Mouse (Mus musculus): ENCODE results near the gene Cd80.

Gene Cd80

DNA sequence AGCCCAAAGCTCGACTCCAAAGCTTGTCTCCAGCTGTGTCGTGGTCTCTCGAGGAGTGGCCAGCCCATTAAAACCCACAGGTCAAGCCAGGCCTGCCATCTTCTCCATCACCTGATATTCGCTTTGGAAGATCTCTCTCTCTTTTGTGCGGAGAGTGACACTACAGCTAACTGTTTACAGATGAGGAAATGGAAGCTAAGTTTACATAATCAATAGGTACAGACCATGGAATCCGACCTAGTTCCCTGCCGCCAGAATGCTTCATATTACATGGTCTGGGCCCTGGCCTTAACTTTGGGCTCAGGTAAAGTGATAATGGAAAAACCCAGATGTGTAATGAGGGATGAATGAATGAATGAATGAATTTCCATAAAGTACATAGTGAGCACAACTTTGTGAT, 4.7 kb upstream of the Cd80 start:
- no peak for DNase-seq

DNA sequence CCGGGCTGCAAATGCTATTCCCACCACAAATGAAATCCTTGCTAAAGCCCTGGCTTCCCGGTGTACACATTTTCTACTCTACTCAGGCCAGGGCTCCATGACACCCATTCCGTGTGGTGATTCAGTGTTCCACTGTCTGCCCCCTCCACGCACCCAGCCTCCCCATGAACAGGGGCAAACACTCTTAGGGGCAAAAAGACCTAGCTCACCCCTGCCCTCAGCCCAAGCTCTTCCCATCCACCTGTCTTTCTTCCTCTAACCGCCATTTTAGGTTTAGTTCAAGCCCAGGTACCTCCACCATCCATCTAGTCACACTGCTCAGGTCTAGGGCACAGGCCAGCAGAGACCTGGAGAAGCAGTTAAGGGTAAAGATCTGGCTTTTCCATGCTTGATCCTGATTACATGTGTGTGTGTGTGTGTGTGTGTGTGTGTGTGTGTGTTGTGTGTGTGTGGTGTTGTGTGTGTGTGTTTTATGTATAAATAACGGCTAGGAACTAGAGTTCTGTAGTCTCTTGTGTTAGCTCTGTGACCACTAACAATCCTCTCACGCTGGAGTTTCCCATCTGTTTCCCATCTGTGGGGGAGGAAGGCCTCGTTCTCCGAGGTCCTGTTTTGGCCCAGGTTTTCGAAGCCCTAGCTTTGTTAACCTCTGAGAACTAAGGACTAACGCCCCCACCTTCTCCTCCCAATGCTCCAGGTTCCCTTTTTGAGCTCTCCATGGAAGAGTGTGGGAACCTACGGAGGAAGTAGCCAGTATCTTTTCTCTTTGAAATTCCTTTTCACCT, 3.7 kb upstream of the Cd80 start:
- DNase-seq, result peak; percentile 17

DNA sequence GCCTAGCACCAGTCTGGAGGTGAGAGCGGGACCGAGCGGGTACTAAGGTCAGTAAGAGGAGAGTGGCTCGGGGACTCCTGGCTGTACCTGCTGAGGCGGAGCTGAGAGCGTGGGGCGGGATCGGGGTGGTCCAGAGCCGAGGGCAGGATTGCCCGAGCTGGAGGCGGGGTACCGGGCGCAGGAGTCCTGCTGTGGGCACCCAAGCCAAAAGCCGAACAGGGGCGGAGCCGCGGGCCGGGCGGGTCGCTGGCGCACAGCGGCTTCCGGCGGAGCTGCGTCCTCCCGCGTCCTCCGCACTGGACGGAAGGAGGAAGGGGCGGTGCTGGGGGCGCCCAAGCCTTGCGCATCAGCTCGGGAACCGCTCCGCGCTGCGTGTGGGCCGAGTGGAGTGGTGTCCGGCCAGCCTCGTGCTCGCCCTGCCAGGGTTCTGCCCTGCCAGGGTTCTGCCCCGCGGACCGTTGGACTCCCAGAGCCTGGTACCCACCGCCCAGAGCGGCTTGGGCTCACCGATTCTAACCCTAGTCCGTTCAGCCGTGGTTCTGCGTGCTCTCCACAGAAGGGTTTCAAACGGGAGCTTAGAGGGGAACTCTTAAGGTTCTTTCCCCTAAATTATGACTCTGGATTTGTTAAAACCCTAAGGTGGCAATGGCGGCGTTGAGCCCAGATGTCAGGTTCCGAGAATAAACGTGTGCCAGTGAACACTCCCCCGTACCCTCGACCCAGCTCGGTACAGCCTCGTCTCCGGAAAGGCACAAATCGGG, 2.7 kb upstream of the Cd80 start, which contains the start of gene Adprh:
Adprh (minus strand) TSS at position 262 of the 761 bp plus-strand sequence.
- peak; percentile 88 for DNase-seq

DNA sequence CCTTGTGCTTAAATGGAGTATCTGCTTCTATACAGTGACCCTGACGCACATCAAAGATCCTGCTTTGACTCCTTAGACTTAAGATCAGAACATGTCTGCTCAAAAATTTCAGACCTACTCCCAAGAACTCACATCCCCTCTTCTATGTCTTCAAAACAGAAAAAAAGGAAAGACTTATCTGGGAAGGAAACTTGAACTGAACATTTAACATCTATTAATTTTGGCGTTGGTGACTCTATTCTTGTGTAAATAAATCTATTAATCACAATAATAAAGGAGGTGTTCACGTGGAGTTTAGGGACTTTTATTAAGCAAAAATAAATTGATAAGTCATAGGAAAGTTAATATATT, 2.2 kb upstream of the Cd80 start:
- DNase-seq, result no peak

DNA sequence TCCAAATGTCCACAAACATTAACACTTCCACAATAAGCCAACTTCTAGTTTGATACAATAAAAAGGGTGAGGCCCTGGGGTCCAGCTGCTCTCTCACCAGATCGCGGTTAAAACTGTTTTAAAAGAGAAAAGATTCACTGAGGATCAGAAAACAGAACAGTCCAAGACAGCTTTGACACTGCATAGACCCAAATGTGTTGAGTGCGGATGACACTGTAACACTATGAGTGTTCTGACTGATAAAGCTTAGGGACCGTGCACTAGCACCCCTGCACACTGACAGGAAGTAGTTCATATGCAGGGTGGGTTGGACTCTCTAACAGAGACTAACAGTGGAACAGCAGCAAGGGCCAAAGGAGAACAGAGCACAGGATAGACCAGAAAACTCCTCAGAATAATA, 1.4 kb upstream of the Cd80 start:
- no peak for DNase-seq

- no peak for DNase-seq
Measured at GRCm38 (mm10) chr16:38454533-38455254, 667 bp upstream of the Cd80 start.

- DNase-seq, result no peak
Measured at GRCm38 (mm10) chr16:38456812-38457567, 1.6 kb downstream of the Cd80 start.

DNA sequence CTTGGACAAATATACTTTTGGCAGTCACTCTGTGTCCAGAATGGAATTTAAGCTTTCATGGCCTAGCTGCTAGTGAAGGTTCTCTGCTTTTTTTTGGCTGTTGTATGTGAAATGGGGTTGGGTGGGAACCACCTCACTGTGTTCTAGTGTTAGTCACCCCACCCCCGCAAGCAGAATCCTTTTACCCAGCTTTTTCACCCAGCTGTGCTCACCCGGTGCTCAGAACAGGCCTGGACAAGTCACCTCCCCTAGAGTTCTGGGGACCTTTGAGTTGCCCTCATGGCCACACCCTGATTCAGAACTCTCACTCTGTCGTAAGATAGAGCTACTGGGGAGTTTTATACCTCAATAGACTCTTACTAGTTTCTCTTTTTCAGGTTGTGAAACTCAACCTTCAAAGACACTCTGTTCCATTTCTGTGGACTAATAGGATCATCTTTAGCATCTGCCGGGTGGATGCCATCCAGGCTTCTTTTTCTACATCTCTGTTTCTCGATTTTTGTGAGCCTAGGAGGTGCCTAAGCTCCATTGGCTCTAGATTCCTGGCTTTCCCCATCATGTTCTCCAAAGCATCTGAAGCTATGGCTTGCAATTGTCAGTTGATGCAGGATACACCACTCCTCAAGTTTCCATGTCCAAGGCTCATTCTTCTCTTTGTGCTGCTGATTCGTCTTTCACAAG, 3.4 kb downstream of the Cd80 start:
- no peak for DNase-seq

DNA sequence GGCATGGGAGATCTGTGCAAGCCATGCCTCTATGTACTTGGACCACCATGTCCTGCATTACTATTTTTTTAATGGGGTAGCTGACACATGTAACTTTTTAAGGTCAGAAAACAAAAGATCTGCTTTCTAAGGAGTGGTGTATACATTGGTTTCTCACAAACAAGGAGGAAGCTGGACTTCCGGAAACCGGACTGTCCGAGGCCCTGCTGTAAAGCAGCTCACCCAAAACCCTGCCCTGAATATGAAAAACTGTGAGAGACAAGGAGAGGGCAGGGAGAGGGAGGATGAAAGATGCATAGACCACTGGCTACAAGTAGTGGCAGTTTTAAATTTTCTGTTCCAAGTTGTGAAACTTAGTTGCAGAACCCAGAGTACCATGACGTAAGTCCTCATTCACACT, 4.6 kb downstream of the Cd80 start:
- DNase-seq, result no peak

DNA sequence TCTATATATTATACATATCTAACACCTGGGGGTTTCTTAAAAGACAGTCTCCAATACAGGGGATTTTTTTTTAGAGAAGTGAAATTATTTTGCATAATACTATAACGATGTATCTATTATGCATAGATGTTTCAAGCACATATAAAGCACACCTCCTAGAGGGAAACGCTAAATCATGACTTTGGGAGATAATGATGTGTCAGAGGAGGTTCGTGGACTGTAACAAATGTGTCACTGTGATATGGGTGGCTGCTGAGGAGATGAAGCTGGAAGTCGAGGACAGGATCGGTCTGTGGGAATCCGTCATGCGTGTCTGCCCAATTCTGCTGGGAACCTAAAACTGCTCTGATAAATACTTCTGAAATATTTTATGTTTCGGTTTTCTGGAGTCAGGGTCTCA, 6.4 kb downstream of the Cd80 start:
- no peak for DNase-seq

GRCm38 (mm10) chr16:38462161-38462560, 6.8 kb downstream of the Cd80 start:
- no peak for DNase-seq

- DNase-seq, result no peak
Measured at GRCm38 (mm10) chr16:38463305-38463704, 7.9 kb downstream of the Cd80 start.

DNA sequence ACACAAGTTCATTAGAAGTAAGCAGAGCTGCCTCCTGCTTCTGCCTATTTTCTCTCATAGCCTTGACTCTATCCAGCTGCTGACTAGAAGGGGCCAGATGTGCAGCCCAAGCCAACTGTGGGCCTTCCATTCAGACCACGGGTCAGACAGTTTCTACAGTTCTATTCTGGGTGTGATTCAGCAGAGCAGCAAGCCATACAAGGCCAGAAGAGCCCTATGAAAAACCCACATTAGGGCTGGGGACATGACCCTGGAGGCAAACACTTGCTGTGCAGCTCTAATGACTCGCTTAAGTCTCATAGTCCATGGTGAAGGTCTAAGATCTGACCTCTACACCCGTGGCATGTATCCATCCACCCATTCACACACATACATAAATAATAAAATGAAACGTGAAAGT, 10.7 kb downstream of the Cd80 start:
- no peak for DNase-seq

DNA sequence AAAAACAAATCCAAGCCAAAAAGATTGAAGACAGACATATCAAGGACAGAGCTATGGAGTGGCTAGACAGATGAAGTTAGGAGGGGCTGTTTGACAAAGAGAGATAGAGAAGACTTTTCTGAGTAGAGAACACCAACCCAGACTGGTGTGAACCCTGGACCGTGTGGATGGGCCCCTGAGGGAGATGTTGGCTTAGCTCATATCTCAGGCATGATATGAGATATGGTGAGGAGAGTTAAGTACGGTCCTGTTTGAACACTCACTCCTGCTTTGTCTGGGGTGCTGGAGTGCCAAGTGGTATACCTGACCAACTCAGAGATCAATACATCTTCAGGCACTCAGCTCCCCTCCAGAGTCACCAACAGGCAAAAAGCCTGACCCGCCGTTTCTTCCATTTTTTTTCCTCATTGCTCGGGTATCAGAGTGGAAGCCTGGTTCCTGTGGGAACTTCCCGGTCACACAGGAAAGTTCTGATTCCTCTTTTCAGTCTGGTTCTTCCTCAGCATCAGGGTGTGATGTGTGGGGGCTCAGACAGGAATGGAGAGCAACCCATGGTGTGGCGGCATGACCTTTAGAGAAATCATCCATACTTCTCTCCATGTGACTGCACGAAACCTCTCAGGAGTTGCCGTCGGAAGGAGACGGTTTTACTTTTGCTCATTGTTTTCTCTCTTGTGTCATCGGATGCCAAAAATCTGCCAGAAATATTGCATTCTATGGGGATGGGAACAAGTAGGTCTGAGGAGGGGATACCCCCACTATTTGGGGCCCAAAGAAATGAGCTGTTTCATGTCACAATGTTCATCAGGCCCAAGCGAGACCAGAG, 11.9 kb downstream of the Cd80 start:
- no peak for DNase-seq

- DNase-seq, result no peak
Measured at GRCm38 (mm10) chr16:38467917-38468705, 12.8 kb downstream of the Cd80 start.

GRCm38 (mm10) chr16:38468706-38469018, 13.3 kb downstream of the Cd80 start:
- DNase-seq, result no peak

DNA sequence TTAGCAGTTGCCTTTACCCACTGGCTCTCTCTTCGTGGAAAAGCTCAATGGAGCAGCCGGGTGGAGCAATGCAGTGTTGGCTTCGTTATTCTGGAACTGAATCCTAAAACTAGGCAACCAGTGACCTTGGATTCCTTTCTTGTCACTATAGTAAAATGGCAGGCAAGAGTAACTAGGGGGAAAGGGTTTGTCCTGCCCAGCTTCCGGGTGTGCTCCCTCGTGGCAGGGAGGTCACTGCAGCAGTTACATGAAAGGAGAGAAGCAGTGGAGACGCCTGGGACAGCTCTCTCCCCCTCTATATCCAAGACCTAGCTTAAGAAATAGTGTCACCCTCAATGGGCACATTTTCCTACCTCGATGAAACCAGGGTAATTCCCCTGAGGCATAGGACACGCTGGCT, 14.1 kb downstream of the Cd80 start:
- DNase-seq, result no peak

- no peak for DNase-seq
Measured at GRCm38 (mm10) chr16:38471697-38472506, 16.5 kb downstream of the Cd80 start.

DNA sequence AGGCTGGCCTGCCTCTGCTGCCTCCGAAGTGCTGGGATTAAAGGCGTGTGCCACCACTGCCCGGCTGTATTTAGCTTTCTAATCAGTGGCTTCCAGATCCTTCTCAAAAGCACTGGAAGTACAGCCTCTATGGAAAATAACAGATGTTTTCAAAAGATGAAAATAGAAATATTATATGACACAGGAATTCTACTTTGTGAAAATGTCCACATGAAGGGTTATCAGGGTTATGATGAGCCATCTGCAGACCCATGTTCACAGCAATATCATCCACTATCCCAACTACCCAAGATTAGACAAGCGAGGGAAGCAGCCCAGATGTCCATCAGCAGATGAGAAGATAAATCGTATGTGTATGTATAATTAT, 17.1 kb downstream of the Cd80 start:
- no peak for DNase-seq

GRCm38 (mm10) chr16:38473661-38474060, 18.3 kb downstream of the Cd80 start:
- no peak for DNase-seq

Data from cerebellum, adult 8-10 months (tissue).